Mouse (Mus musculus) megakaryocyte-erythroid progenitor cell, adult 5 weeks (primary cell): ENCODE results near the gene Vmn1r53. TPM values are rescaled to one million over a fixed set of nuclear protein-coding genes. Genes with fewer than 3 reads are reported as not detected.

Experiments used
- polyA plus RNA-seq: library from polyadenylated mRNA; stranded (reverse); fragments of >175 nt; gene quantifications from 2 replicates; pipeline ENCODE4 v1.2.3, GENCODE M21; 2012

Gene Vmn1r53
- polyA plus RNA-seq, result not detected in 2 replicates

DNA sequence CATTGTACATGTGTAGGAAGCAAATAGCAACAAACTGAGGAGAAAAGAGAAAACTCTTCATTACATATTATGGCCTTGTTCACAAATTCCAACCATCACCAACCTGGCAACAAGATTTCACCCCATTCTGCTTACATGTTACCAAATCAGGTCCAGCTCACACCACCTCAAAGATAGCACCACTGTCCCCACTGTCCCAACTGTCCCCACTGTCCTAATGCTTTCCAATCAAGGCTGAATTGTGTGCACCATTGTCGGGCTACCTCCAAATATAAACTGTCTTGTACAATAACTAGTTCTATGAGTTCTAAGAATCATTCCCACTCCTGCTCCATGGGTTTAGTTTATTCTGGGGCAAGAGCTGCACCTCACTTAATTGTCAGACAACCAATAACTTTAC is at the start of gene Vmn1r53:
TSS of gene Vmn1r53 (minus strand) at position 101 of the 400 bp plus-strand sequence.

DNA sequence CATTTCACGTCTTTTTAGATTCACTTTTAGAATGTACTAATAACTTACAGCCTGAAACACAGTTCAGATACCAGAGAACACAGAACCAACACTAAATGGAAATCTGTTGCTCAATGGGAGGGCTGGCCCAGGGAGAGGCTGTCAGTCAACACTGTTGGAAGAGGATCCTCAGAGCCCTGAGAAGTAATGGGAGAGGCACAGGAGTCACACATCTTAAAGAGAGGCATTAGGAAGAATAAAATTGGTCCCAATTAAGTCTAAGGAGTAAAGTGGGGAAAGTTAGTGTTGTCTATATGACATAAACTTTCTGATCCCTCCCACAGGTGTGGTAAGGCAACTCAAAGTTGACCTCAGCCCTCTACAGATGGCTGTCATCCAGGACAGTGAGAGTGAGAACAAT is 21.8 kb upstream of the Vmn1r53 start, which contains the start of gene Vmn1r54:
TSS of gene Vmn1r54 (plus strand) at position 301 of the 400 bp plus-strand sequence.

DNA sequence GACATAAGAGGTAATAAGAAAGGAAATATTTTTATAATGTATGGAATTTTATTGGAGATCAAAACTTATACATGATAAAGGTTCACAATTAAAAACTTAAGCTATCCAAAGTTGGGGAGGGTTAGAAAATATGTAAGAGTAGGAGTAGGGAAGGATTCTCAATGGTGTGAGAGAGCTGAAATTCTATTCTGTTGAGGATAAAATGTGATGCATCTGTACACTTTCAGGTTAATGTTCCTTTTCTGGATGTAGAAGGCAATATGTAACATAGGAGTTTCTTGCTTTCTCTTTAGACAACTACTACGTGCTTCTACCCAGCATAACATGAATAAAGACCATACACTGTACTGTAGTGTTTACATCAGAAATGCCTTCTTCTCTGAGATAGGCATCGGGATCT is 21.7 kb downstream of the Vmn1r53 start, which contains the start of gene V1ra8:
TSS of gene V1ra8 (plus strand) at position 301 of the 400 bp plus-strand sequence.

DNA sequence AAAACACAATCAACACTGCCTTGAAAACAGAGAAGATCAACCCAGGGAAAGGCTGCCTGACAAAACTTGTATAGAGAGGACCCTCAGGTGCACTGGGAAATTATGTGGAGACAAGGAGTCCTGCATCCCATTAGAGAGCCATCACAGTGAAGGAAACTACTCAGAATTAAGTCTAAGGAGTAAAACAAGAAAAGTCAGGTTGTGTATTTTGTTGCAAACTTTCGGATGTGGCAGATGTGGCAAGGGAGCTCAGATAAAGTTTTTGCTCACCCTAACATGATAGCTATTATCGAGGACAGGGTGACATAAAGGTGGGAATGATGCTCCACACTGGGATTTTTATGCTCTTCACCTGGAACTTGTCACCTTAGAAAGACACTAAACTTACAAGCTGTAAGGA is 49.7 kb downstream of the Vmn1r53 start, which contains the start of gene Vmn1r52:
TSS of gene Vmn1r52 (plus strand) at position 301 of the 400 bp plus-strand sequence.

Other genes starting within 250 kb of the Vmn1r53 start
- not detected in 2 replicates for gene Vmn1r47, start 208.3 kb downstream of the Vmn1r53 start, polyA plus RNA-seq
- gene Vmn1r48, start 187.6 kb downstream of the Vmn1r53 start, polyA plus RNA-seq, result not detected in 2 replicates
- gene Vmn1r49, start 145.9 kb downstream of the Vmn1r53 start, polyA plus RNA-seq, result not detected in 2 replicates
- gene Vmn1r50, start 123.0 kb downstream of the Vmn1r53 start, polyA plus RNA-seq, result not detected in 2 replicates
- not detected in 2 replicates for gene Vmn1r51, start 101.8 kb downstream of the Vmn1r53 start, polyA plus RNA-seq
- not detected in 2 replicates for gene Vmn1r52, start 49.6 kb downstream of the Vmn1r53 start, polyA plus RNA-seq
- gene V1ra8, start 21.6 kb downstream of the Vmn1r53 start, polyA plus RNA-seq, result not detected in 2 replicates
- not detected in 2 replicates for gene Vmn1r54, start 21.9 kb upstream of the Vmn1r53 start, polyA plus RNA-seq
- gene BC048671, start 76.8 kb upstream of the Vmn1r53 start, polyA plus RNA-seq, result not detected in 2 replicates
- gene Chst13, start 100.7 kb upstream of the Vmn1r53 start, polyA plus RNA-seq, result 6.7 and 12.0 TPM in 2 replicates
- not detected in 2 replicates for gene Uroc1, start 108.8 kb upstream of the Vmn1r53 start, polyA plus RNA-seq
- gene Zxdc, start 145.1 kb upstream of the Vmn1r53 start, polyA plus RNA-seq, result 29.0 and 31.8 TPM in 2 replicates
- gene Cfap100, start 204.4 kb upstream of the Vmn1r53 start, polyA plus RNA-seq, result not detected in 2 replicates
- gene Klf15, start 238.1 kb upstream of the Vmn1r53 start, polyA plus RNA-seq, result 0.03 TPM in 1 of 2 replicates, not detected in the other